22 mouse cellular contexts compared by ENCODE assay signal in the genomic region with DNA sequence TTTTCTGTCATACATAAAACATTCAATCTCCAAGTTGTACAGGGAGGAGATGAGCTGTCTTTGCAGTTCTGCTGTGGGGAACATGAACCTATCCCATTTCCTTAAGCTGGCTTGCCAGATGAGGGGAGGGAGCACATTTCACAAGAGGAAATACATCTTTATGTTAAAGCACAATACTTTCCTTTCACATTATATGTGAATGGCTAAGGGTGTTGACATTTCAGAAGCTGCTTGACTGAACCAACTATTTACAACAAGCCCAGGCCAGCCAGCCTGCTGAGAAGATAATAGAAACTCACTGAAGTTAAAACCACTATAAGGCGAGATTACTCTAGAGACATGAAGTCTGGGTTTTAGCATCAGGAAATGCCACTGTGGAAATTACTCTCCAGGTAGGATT.
"Had no signal": no experiment of that assay in that cellular context is flagged by ENCODE, and none has a peak within 500 bp of the region (broad histone marks: within the 10 kb centered on the region; RNA-seq: fewer than 3 reads in every experiment).

No protein-coding gene starts in this region.

- H3K36me3 ChIP-seq: limb, embryonic 10.5 days; limb, embryonic 13.5 days; liver, embryonic 12.5 days; liver, embryonic 15.5 days; stomach, embryonic 15.5 days had no signal

- H3K27ac ChIP-seq: kidney, postnatal 0 days; layer of hippocampus, adult 2 months; limb, embryonic 10.5 days; limb, embryonic 13.5 days; liver, embryonic 12.5 days; liver, embryonic 15.5 days; macrophage; stomach, embryonic 15.5 days had no signal

- H3K9ac ChIP-seq: limb, embryonic 13.5 days; liver, embryonic 12.5 days; liver, embryonic 15.5 days; stomach, embryonic 15.5 days had no signal

- ATAC-seq: liver, embryonic 12.5 days had no signal

- H3K27me3 ChIP-seq: limb, embryonic 13.5 days; liver, embryonic 12.5 days; liver, embryonic 15.5 days; stomach, embryonic 15.5 days had no signal

- H3K4me3 ChIP-seq: layer of hippocampus, adult 2 months; limb, embryonic 10.5 days; limb, embryonic 13.5 days; liver, embryonic 12.5 days; liver, embryonic 15.5 days; stomach, embryonic 15.5 days had no signal

- H3K4me2 ChIP-seq: limb, embryonic 13.5 days; liver, embryonic 12.5 days; liver, embryonic 15.5 days; midbrain, embryonic 11.5 days; stomach, embryonic 15.5 days had no signal

- H3K4me1 ChIP-seq: limb, embryonic 13.5 days; liver, embryonic 12.5 days; liver, embryonic 15.5 days; stomach, embryonic 15.5 days had no signal

- DNase-seq: kidney, adult 2 months; kidney, postnatal 25 days; layer of hippocampus, adult 9-11 months; liver; lung, adult 18-20 months; lung, postnatal 14 days; midbrain, embryonic 14.5 days; right cerebral cortex, adult 18-20 months; right cerebral cortex, postnatal 14 days; spleen, adult 18-20 months; thymus, adult 2 months; thymus, postnatal 14 days; thymus, postnatal 4 days had no signal

- H3K9me3 ChIP-seq: limb, embryonic 10.5 days; limb, embryonic 13.5 days; liver, embryonic 12.5 days; liver, embryonic 15.5 days; stomach, embryonic 15.5 days had no signal
